Mouse (Mus musculus) hindbrain, embryonic 14.5 days (tissue): ENCODE measurements around the gene Rab23. TPM values are rescaled to one million over a fixed set of nuclear protein-coding genes. Genes with fewer than 3 reads are reported as not detected.
A peak's percentile ranks its signal among the peaks of the same experiment; 100 is the strongest.

Source experiments
- ATAC-seq: fragments of 200-750 bp; cut with Nextera tagmentation; 2 replicates; pipeline ENCODE4 v1.8.0; 2017; ENCODE audit warnings: moderate number of reproducible peaks, mild to moderate bottlenecking, moderate TSS enrichment, moderate library complexity; ENCODE audit not compliant: low FRiP score
- DNase-seq: peaks from one replicate; pipeline ENCODE4 v3.0.0-alpha.2; 2015; ENCODE audit warnings: low spot score
- H3K27ac ChIP-seq: fragments of 300-500 bp; sonication (generic); 2 replicates; pipeline ENCODE4 v1.5.1; 2014; ENCODE audit warnings: mild to moderate bottlenecking, moderate library complexity
- H3K27me3 ChIP-seq: fragments of 300-500 bp; sonication (generic); 2 replicates; pipeline ENCODE4 v1.6.1; 2014; ENCODE audit warnings: mild to moderate bottlenecking, low read length, mixed read lengths; ENCODE audit not compliant: control insufficient read depth, insufficient read depth
- H3K36me3 ChIP-seq: fragments of 300-500 bp; sonication (generic); replicated peaks from 2 replicates; pipeline ENCODE4 v1.6.1; 2014; ENCODE audit not compliant: control insufficient read depth, insufficient read depth
- H3K4me1 ChIP-seq: fragments of 300-500 bp; sonication (generic); replicated peaks from 2 replicates; pipeline ENCODE4 v1.6.1; 2014; ENCODE audit warnings: antibody characterized with exemption, low read length, mixed read lengths; ENCODE audit not compliant: control insufficient read depth, insufficient read depth
- H3K4me2 ChIP-seq: fragments of 300-500 bp; sonication (generic); replicated peaks from 2 replicates; pipeline ENCODE4 v1.6.1; 2014; ENCODE audit warnings: mild to moderate bottlenecking, moderate library complexity
- H3K4me3 ChIP-seq: fragments of 300-500 bp; sonication (generic); replicated peaks from 2 replicates; pipeline ENCODE4 v1.5.1; 2014; ENCODE audit warnings: mild to moderate bottlenecking, low read length
- H3K9ac ChIP-seq: fragments of 300-500 bp; sonication (generic); 2 replicates; pipeline ENCODE4 v1.6.1; 2014
- H3K9me3 ChIP-seq: fragments of 300-500 bp; sonication (generic); 2 replicates; pipeline ENCODE4 v1.6.1; 2016; ENCODE audit warnings: low read length; ENCODE audit not compliant: control insufficient read depth
- WGBS: fragments of 180-500 bp; shearing (Covaris S2); extraction: QIAGEN DNeasy Blood & Tissue Kit; methylation state at CpG from one replicate; pipeline ENCODE4 v1.1.7; 2014; 5-methylcytosine and 5-hydroxymethylcytosine counted together
- polyA plus RNA-seq: library from polyadenylated mRNA; unstranded; fragments of >200 nt; fragmentation: Nextera tagmentation; extraction: Ambion mirVana; gene quantifications from 2 replicates; pipeline ENCODE4 v1.2.1, GENCODE M21; 2014

Gene Rab23
- polyA plus RNA-seq, 1 experiment from 2014 or later: 27.9 TPM

GRCm38 (mm10) chr1:33756258-33757032, 36.8 kb downstream of the Rab23 start:
- Histone ChIP-seq H3K4me3 (peak overlapping the region; percentile 73), H3K9me3 (no peaks in the 10 kb centered on the region), H3K27ac (no peak overlapping the region), H3K27me3 (peaks cover 4% of the 10 kb centered on the region; the same call in 1 of the 2 replicates), H3K4me1 (peaks cover 12% of the 10 kb centered on the region; the same call in 1 of the 2 replicates), H3K4me2 (peak overlapping the region; percentile 98), H3K36me3 (peaks cover 11% of the 10 kb centered on the region), H3K9ac (peak overlapping the region; percentile 77; the same call in 1 of the 2 replicates)
- ATAC-seq: no peak
- no peak for DNase-seq
- 35% methylated on average over 18 of the region's 18 CpGs for WGBS

- Histone ChIP-seq H3K9ac (peak overlapping the region; percentile 77), H3K27ac (no peak overlapping the region), H3K27me3 (peaks cover 4% of the 10 kb centered on the region; the same call in 1 of the 2 replicates), H3K36me3 (peaks cover 16% of the 10 kb centered on the region), H3K4me3 (peak overlapping the region; percentile 73), H3K4me1 (peaks cover 12% of the 10 kb centered on the region; the same call in 1 of the 2 replicates), H3K9me3 (no peaks in the 10 kb centered on the region), H3K4me2 (peak overlapping the region; percentile 98)
- DNase-seq: no peak
- peak; percentile 51 for ATAC-seq
- 6% methylated on average over 14 of the region's 14 CpGs for WGBS
Observed at GRCm38 (mm10) chr1:33757033-33757413, 37.3 kb downstream of the Rab23 start.

- WGBS: under 1% methylated on average over 52 of the region's 61 CpGs
- Histone ChIP-seq H3K27ac (peak within 1 kb of the TSS; percentile 51; the same call in 1 of the 2 replicates), H3K27me3 (peaks cover 4% of the 10 kb centered on the region; the same call in 1 of the 2 replicates), H3K9me3 (no peaks in the 10 kb centered on the region), H3K9ac (peak within 1 kb of the TSS; percentile 77), H3K36me3 (peaks cover 20% of the 10 kb centered on the region), H3K4me3 (peak within 1 kb of the TSS; percentile 73), H3K4me1 (peaks cover 12% of the 10 kb centered on the region; the same call in 1 of the 2 replicates), H3K4me2 (peak within 1 kb of the TSS; percentile 98)
- DNase-seq (peak; percentile 45), ATAC-seq (peak; percentile 89)
Observed at GRCm38 (mm10) chr1:33757491-33758041, 37.9 kb downstream of the Rab23 start, which contains the start of gene Bag2. TSS of gene Bag2 (minus strand) at chr1:33757795.

- WGBS: 49% methylated on average over 4 of the region's 4 CpGs
- H3K9ac ChIP-seq: no peak overlapping the region
- no peak for DNase-seq
- ATAC-seq: no peak
- peaks cover 20% of the 10 kb centered on the region for H3K36me3 ChIP-seq
- H3K27ac ChIP-seq: no peak overlapping the region
- no peak overlapping the region for H3K4me3 ChIP-seq
- peaks cover 4% of the 10 kb centered on the region; the same call in 1 of the 2 replicates for H3K27me3 ChIP-seq
- no peak overlapping the region for H3K4me2 ChIP-seq
- H3K9me3 ChIP-seq: no peaks in the 10 kb centered on the region
- H3K4me1 ChIP-seq: peaks cover 12% of the 10 kb centered on the region; the same call in 1 of the 2 replicates
Observed at GRCm38 (mm10) chr1:33758488-33758887, 38.8 kb downstream of the Rab23 start.

- Histone ChIP-seq H3K27ac (no peak overlapping the region), H3K4me1 (no peaks in the 10 kb centered on the region), H3K9me3 (no peaks in the 10 kb centered on the region), H3K9ac (no peak overlapping the region), H3K4me2 (no peak overlapping the region), H3K36me3 (peaks cover 53% of the 10 kb centered on the region), H3K27me3 (no peaks in the 10 kb centered on the region), H3K4me3 (no peak overlapping the region)
- 78% methylated on average over 2 of the region's 2 CpGs for WGBS
- DNase-seq (no peak), ATAC-seq (no peak)
Observed at GRCm38 (mm10) chr1:33763826-33764225, 44.1 kb downstream of the Rab23 start.

GRCm38 (mm10) chr1:33765468-33766080, 45.9 kb downstream of the Rab23 start:
- WGBS: 87% methylated on average over 11 of the region's 11 CpGs
- Histone ChIP-seq H3K9ac (no peak overlapping the region), H3K27ac (no peak overlapping the region), H3K27me3 (no peaks in the 10 kb centered on the region), H3K4me1 (no peaks in the 10 kb centered on the region), H3K4me3 (no peak overlapping the region), H3K4me2 (no peak overlapping the region), H3K36me3 (peaks cover 65% of the 10 kb centered on the region), H3K9me3 (no peaks in the 10 kb centered on the region)
- DNase-seq: no peak
- ATAC-seq: no peak

GRCm38 (mm10) chr1:33766520-33767508, 47.1 kb downstream of the Rab23 start:
- peaks cover 67% of the 10 kb centered on the region for H3K36me3 ChIP-seq

GRCm38 (mm10) chr1:33768091-33768787, 48.6 kb downstream of the Rab23 start:
- H3K9ac ChIP-seq: no peak overlapping the region
- no peaks in the 10 kb centered on the region for H3K9me3 ChIP-seq
- peaks cover 76% of the 10 kb centered on the region for H3K36me3 ChIP-seq
- H3K27me3 ChIP-seq: no peaks in the 10 kb centered on the region
- H3K4me1 ChIP-seq: no peaks in the 10 kb centered on the region
- no peak overlapping the region for H3K4me2 ChIP-seq
- DNase-seq (no peak), ATAC-seq (no peak)
- H3K4me3 ChIP-seq: no peak overlapping the region
- H3K27ac ChIP-seq: no peak overlapping the region
- WGBS: 68% methylated on average over 1 of the region's 1 CpGs

More at GRCm38 (mm10) chr1:33766520-33767508, 47.1 kb downstream of the Rab23 start:
- no peak overlapping the region for H3K4me3 ChIP-seq
- ATAC-seq (no peak), DNase-seq (no peak)
- H3K4me2 ChIP-seq: no peak overlapping the region
- H3K9me3 ChIP-seq: no peaks in the 10 kb centered on the region
- H3K9ac ChIP-seq: no peak overlapping the region
- no peaks in the 10 kb centered on the region for H3K27me3 ChIP-seq
- no peaks in the 10 kb centered on the region for H3K4me1 ChIP-seq
- 85% methylated on average over 16 of the region's 16 CpGs for WGBS
- no peak overlapping the region for H3K27ac ChIP-seq
